Mouse (Mus musculus): Measurements from ENCODE around the gene 4930447C04Rik. TPM values are rescaled to one million over a fixed set of nuclear protein-coding genes. Genes with fewer than 3 reads are reported as not detected.
A peak's percentile ranks its signal among the peaks of the same experiment; 100 is the strongest.

The 4930447C04Rik gene
- polyA plus RNA-seq, 1 experiment from 2014 or later = 6.7 TPM

- Histone ChIP-seq H3K4me2 (no peak overlapping the region), H3K27me3 (peaks cover 96% of the 10 kb centered on the region), H3K9ac (no peak overlapping the region), H3K4me1 (replicated peaks) (peaks cover 13% of the 10 kb centered on the region), H3K9me3 (no peaks in the 10 kb centered on the region), H3K4me3 (no peak overlapping the region), H3K36me3 (no peaks in the 10 kb centered on the region), H3K27ac (replicated peaks) (no peak overlapping the region)
- WGBS = under 1% methylated on average over 32 of the region's 32 CpGs
- no peak for ATAC-seq (ENCODE audit: low FRiP score, low read depth)
Measured at GRCm38 (mm10) chr12:72941398-72942051, 951 bp upstream of the 4930447C04Rik start.

GRCm38 (mm10) chr12:72940822-72941397 is 336 bp upstream of the 4930447C04Rik start:
- no peaks in the 10 kb centered on the region for H3K36me3 ChIP-seq
- no peaks in the 10 kb centered on the region for H3K9me3 ChIP-seq
- H3K4me3 ChIP-seq = no peak overlapping the region
- H3K27me3 ChIP-seq = peaks cover 95% of the 10 kb centered on the region
- 3% methylated on average over 11 of the region's 11 CpGs for WGBS
- no peak for ATAC-seq (ENCODE audit: low FRiP score, low read depth)
- peaks cover 13% of the 10 kb centered on the region for H3K4me1 ChIP-seq (replicated peaks)
- no peak overlapping the region for H3K9ac ChIP-seq
- no peak overlapping the region for H3K27ac ChIP-seq (replicated peaks)
- no peak overlapping the region for H3K4me2 ChIP-seq

GRCm38 (mm10) chr12:72939616-72940015 is 958 bp downstream of the 4930447C04Rik start, which contains the start of gene Six6:
Six6 (plus strand) TSS chr12:72939892.
- H3K9me3 ChIP-seq = no peaks in the 10 kb centered on the region
- H3K4me3 ChIP-seq = 0 out of 2 replicates have a peak within 1 kb of the TSS, but pooled peaks have one; percentile 3
- peaks cover 6% of the 10 kb centered on the region for H3K4me1 ChIP-seq (replicated peaks)
- H3K4me2 ChIP-seq = peak within 1 kb of the TSS; percentile 22; the same call in 1 of the 2 replicates
- H3K27ac ChIP-seq (replicated peaks) = no peak within 1 kb of the TSS
- H3K27me3 ChIP-seq = peaks cover 93% of the 10 kb centered on the region
- no peaks in the 10 kb centered on the region for H3K36me3 ChIP-seq
- H3K9ac ChIP-seq = no peak within 1 kb of the TSS
- WGBS = under 1% methylated on average over 28 of the region's 28 CpGs
- no peak for ATAC-seq (ENCODE audit: low FRiP score, low read depth)

DNA sequence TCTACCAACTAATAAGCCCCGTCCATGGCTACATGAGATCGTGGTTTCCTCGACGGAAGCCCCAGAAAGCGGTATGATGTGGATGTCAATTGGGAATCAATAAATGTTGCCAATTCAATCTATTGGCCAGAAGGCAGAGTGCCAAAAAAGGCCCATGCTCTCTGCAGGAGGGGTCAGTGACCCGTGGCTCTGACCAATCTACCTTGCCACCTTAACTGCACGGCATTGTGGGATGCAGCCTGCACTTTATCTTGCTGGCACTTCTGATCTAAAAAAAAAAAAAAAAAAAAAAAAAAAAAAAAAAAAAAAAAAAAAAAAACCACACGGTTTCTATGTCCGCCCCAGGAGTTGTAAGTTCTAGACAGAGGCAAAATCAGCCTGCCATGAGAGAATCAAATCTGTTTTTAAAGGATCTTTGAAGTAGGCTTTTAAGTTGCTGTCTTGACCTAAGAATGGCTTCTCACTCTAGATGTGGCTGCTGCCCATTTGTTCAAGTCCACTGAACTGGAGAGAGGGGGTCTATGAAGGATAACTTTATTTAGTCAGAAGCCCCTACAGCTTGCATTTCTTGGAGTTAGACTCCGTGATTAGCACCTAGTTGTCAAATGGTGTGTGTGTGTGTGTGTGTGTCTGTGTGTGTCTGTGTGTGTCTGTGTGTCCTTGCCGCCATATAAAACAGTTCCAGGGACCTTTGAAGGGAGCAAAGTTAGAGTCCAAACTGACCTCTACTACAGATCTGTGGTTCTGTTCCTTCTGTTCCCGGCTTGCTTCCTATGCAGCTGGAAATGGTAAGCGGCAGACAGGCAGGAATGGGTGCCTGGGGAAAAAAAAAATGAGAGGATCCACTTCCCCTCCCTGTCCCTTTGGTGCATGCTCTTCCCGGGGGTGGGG is 1.7 kb downstream of the 4930447C04Rik start:
- Histone ChIP-seq H3K27ac (replicated peaks) (no peak overlapping the region), H3K36me3 (no peaks in the 10 kb centered on the region), H3K9ac (no peak overlapping the region), H3K4me3 (no peak overlapping the region), H3K4me1 (replicated peaks) (peaks cover 6% of the 10 kb centered on the region), H3K9me3 (no peaks in the 10 kb centered on the region), H3K4me2 (no peak overlapping the region), H3K27me3 (peaks cover 93% of the 10 kb centered on the region)
- WGBS = 3% methylated on average over 14 of the region's 14 CpGs
- no peak for ATAC-seq (ENCODE audit: low FRiP score, low read depth)

DNA sequence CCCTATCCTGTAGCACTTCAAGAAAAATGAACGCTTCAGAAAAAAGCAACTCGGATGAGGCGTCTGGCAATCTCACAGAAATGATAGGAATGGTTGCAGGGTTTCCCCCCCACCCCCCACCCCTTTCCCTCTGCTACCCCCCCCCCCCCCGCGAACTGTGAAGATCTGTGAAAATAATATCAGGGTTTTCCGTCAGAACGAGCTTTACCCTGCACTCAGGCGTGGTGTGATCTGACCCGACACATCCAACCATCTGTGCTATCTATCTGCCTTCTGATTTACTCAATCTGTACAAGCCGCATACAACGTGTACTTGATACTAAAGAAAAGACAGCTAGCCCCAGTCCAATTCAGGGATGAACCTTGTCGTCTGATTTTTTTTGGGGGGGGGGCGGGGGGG is 2.4 kb downstream of the 4930447C04Rik start:
- H3K9me3 ChIP-seq = no peaks in the 10 kb centered on the region
- H3K4me2 ChIP-seq = no peak overlapping the region
- H3K4me1 ChIP-seq (replicated peaks) = peaks cover 6% of the 10 kb centered on the region
- WGBS = under 1% methylated on average over 12 of the region's 13 CpGs
- no peak overlapping the region for H3K4me3 ChIP-seq
- H3K27ac ChIP-seq (replicated peaks) = no peak overlapping the region
- H3K9ac ChIP-seq = no peak overlapping the region
- ATAC-seq (ENCODE audit: low FRiP score, low read depth) = no peak
- H3K27me3 ChIP-seq = peaks cover 87% of the 10 kb centered on the region
- H3K36me3 ChIP-seq = no peaks in the 10 kb centered on the region

GRCm38 (mm10) chr12:72937537-72938120 is 2.9 kb downstream of the 4930447C04Rik start:
- peaks cover 83% of the 10 kb centered on the region for H3K27me3 ChIP-seq
- ATAC-seq (ENCODE audit: low FRiP score, low read depth) = no peak

DNA sequence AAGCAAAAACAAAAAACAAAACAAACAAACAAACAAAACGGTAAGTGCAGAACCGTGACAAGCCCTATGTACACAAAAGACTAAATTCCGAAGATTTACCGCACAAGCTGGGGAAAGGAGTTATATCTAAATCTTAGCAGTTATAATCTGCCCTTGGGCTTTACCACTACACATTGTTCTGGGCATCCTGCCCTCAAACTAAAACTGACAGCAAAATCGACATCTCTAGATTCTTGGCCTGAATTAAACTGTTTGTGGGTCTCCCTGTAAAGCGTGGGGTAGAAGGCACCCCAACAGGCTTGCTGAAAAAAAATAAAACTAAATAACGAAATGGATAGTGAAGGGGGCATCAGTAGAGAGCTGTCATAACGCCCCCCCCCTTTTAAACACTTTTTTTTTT is 3.8 kb downstream of the 4930447C04Rik start:
- H3K36me3 ChIP-seq = no peaks in the 10 kb centered on the region
- H3K4me3 ChIP-seq = no peak overlapping the region
- H3K4me2 ChIP-seq = no peak overlapping the region
- no peak overlapping the region for H3K27ac ChIP-seq (replicated peaks)
- WGBS = 27% methylated on average over 8 of the region's 8 CpGs
- no peak overlapping the region for H3K9ac ChIP-seq
- peaks cover 6% of the 10 kb centered on the region for H3K4me1 ChIP-seq (replicated peaks)
- H3K27me3 ChIP-seq = peaks cover 74% of the 10 kb centered on the region
- no peak for ATAC-seq (ENCODE audit: low FRiP score, low read depth)
- no peaks in the 10 kb centered on the region for H3K9me3 ChIP-seq

More at GRCm38 (mm10) chr12:72937537-72938120, 2.9 kb downstream of the 4930447C04Rik start:
- Histone ChIP-seq H3K9me3 (no peaks in the 10 kb centered on the region), H3K27ac (replicated peaks) (no peak overlapping the region), H3K4me1 (replicated peaks) (peaks cover 6% of the 10 kb centered on the region), H3K4me2 (no peak overlapping the region), H3K36me3 (no peaks in the 10 kb centered on the region), H3K4me3 (no peak overlapping the region), H3K9ac (no peak overlapping the region)
- WGBS = 2% methylated on average over 19 of the region's 19 CpGs

- Histone ChIP-seq H3K27ac (replicated peaks) (no peak overlapping the region), H3K9me3 (0 out of 2 replicates have a peak, but pooled peaks cover 3% of the 10 kb centered on the region), H3K27me3 (peaks cover 12% of the 10 kb centered on the region), H3K4me1 (replicated peaks) (peaks cover 7% of the 10 kb centered on the region; the same call in 1 of the 2 replicates), H3K9ac (peak overlapping the region; percentile 39; the same call in 1 of the 2 replicates), H3K4me2 (peak overlapping the region; percentile 68), H3K36me3 (no peaks in the 10 kb centered on the region), H3K4me3 (peak overlapping the region; percentile 38)
- 0 out of 2 replicates have a peak, but pooled peaks have one; percentile 51 for ATAC-seq (ENCODE audit: low FRiP score, low read depth)
- 18% methylated on average over 47 of the region's 48 CpGs for WGBS
Measured at GRCm38 (mm10) chr12:72917159-72917993, 23.2 kb downstream of the 4930447C04Rik start.

DNA sequence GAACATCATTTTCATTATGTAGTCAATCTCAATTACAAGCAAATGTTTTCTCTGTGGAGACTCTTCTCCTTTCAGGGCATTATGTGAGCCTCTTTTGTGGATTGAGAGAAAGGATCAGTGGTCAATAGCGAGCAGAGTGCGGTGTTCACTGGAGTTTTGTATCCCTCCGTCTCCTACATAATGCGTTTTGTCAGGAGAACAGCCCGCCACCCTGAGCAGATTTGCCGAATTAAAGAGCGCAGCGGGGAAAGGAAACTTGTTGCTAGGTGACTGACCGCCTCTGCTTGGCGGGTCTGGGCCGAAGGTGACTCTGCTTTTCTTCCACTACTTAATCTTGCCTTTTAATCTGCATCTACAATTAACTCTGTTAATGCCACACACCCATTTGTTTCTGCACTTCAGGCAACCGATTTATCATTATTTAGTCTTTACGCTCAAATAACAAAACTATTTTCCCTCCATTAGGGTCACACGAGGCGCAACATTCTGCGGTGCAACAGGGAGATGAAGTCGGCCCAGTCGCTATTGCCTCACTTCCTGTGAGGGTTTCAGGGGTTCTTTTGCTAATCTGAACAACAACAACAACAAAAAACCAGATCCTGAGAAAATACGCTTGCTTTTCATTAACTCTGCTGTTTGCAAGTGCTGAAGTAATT is 86.1 kb downstream of the 4930447C04Rik start:
- Histone ChIP-seq H3K4me3 (peak overlapping the region; percentile 7; the same call in 1 of the 2 replicates), H3K4me2 (peak overlapping the region; percentile 19), H3K27me3 (peaks cover 90% of the 10 kb centered on the region), H3K36me3 (no peaks in the 10 kb centered on the region), H3K9me3 (0 out of 2 replicates have a peak, but pooled peaks cover 7% of the 10 kb centered on the region), H3K9ac (no peak overlapping the region), H3K27ac (replicated peaks) (no peak overlapping the region), H3K4me1 (replicated peaks) (0 out of 2 replicates have a peak, but pooled peaks cover 8% of the 10 kb centered on the region)
- WGBS = under 1% methylated on average over 19 of the region's 19 CpGs
- no peak for ATAC-seq (ENCODE audit: low FRiP score, low read depth)

GRCm38 (mm10) chr12:72853406-72854076 is 87.0 kb downstream of the 4930447C04Rik start:
- Histone ChIP-seq H3K36me3 (no peaks in the 10 kb centered on the region), H3K4me3 (no peak overlapping the region), H3K27ac (replicated peaks) (no peak overlapping the region), H3K9ac (no peak overlapping the region), H3K4me1 (replicated peaks) (0 out of 2 replicates have a peak, but pooled peaks cover 8% of the 10 kb centered on the region), H3K9me3 (no peaks in the 10 kb centered on the region), H3K4me2 (no peak overlapping the region), H3K27me3 (peaks cover 89% of the 10 kb centered on the region)
- no peak for ATAC-seq (ENCODE audit: low FRiP score, low read depth)
- WGBS = 23% methylated on average over 13 of the region's 13 CpGs
